Mouse (Mus musculus) gastrocnemius, postnatal 25 days (tissue): ENCODE results near the gene Kctd13. TPM values are rescaled to one million over a fixed set of nuclear protein-coding genes. Genes with fewer than 3 reads are reported as not detected.
A peak's percentile ranks its signal among the peaks of the same experiment; 100 is the strongest.

ENCODE experiments used
- DNase-seq: peaks from one replicate; pipeline ENCODE4 v3.0.0; 2022
- total RNA-seq, 2 experiments: library from RNA; stranded (reverse); gene quantifications; 1 replicate in 1 of 2; 2 replicates in 1 of 2; pipeline ENCODE4 v1.2.3; 2021

Kctd13 gene
- total RNA-seq, 2 experiments from 2014 or later = 1.8 to 2.2 TPM

- no peak for DNase-seq
Observed at GRCm38 (mm10) chr7:126982054-126982453, 53.4 kb downstream of the Kctd13 start.

- DNase-seq = no peak
Observed at GRCm38 (mm10) chr7:126983113-126983512, 54.4 kb downstream of the Kctd13 start.

GRCm38 (mm10) chr7:126984667-126985444, 56.2 kb downstream of the Kctd13 start:
- DNase-seq = no peak

GRCm38 (mm10) chr7:126986319-126986718, 57.6 kb downstream of the Kctd13 start:
- peak; percentile 53 for DNase-seq

- DNase-seq = no peak
Observed at GRCm38 (mm10) chr7:126988816-126989215, 60.1 kb downstream of the Kctd13 start.

Other genes with a start within 250 kb of the Kctd13 start
- gene Bola2, start 233.5 kb upstream of the Kctd13 start, total RNA-seq = 10 to 100 TPM; 33.1 to 37.0 TPM
- 1 to 10 TPM; 2.7 to 3.3 TPM for gene Slx1b, start 233.1 kb upstream of the Kctd13 start, total RNA-seq
- gene Coro1a, start 221.1 kb upstream of the Kctd13 start, total RNA-seq = 1 to 10 TPM; 2.1 to 3.3 TPM
- gene Mapk3, start 169.3 kb upstream of the Kctd13 start, total RNA-seq = 10 to 100 TPM; 21.4 to 23.8 TPM
- gene Gdpd3, start 162.5 kb upstream of the Kctd13 start, total RNA-seq = 1 to 10 TPM in 1 of 2 experiments, under 1 TPM in 1; 0.49 to 1.6 TPM
- gene Ypel3, start 151.9 kb upstream of the Kctd13 start, total RNA-seq = 10 to 100 TPM; 63.8 to 69.0 TPM
- under 1 TPM; 0.20 to 0.62 TPM for gene Tbx6, start 147.4 kb upstream of the Kctd13 start, total RNA-seq
- 10 to 100 TPM; 21.7 to 26.8 TPM for gene Ppp4c, start 136.4 kb upstream of the Kctd13 start, total RNA-seq
- 10 to 100 TPM; 50.5 to 55.3 TPM for gene Fam57b, start 131.2 kb upstream of the Kctd13 start, total RNA-seq
- gene 4930451I11Rik, start 97.2 kb upstream of the Kctd13 start, total RNA-seq = not detected
- not detected for gene Doc2a, start 81.5 kb upstream of the Kctd13 start, total RNA-seq
- 1 to 10 TPM; 4.2 to 5.0 TPM for gene Hirip3, start 66.9 kb upstream of the Kctd13 start, total RNA-seq
- gene Ino80e, start 66.5 kb upstream of the Kctd13 start, total RNA-seq = 10 to 100 TPM; 11.2 to 11.8 TPM
- 10 to 100 TPM; 20.3 to 26.4 TPM for gene Taok2, start 44.2 kb upstream of the Kctd13 start, total RNA-seq
- gene Tmem219, start 6.0 kb upstream of the Kctd13 start, total RNA-seq = 1 to 10 TPM; 8.2 to 9.1 TPM
- gene Asphd1, start 20.7 kb downstream of the Kctd13 start, total RNA-seq = not detected
- 1 to 10 TPM; 1.6 to 1.7 TPM for gene Sez6l2, start 21.7 kb downstream of the Kctd13 start, total RNA-seq
- gene Cdipt, start 47.0 kb downstream of the Kctd13 start, total RNA-seq = 10 to 100 TPM; 30.5 to 31.2 TPM
- gene Cdiptos, start 47.2 kb downstream of the Kctd13 start, total RNA-seq = not detected
- 10 to 100 TPM; 20.4 to 23.3 TPM for gene Mvp, start 85.7 kb downstream of the Kctd13 start, total RNA-seq
- gene Pagr1b, start 87.6 kb downstream of the Kctd13 start, total RNA-seq = not detected
- 1 to 10 TPM; 2.4 to 8.7 TPM for gene Pagr1a, start 88.5 kb downstream of the Kctd13 start, total RNA-seq
- 10 to 100 TPM; 15.9 to 17.5 TPM for gene Gm42742, start 92.2 kb downstream of the Kctd13 start, total RNA-seq
- gene Prrt2, start 92.3 kb downstream of the Kctd13 start, total RNA-seq = under 1 TPM; 0.77 to 0.86 TPM
- gene Maz, start 98.2 kb downstream of the Kctd13 start, total RNA-seq = 10 to 100 TPM; 64.0 to 66.1 TPM
- 1 to 10 TPM; 1.8 to 2.3 TPM for gene Kif22, start 113.6 kb downstream of the Kctd13 start, total RNA-seq
- gene Zg16, start 158.4 kb downstream of the Kctd13 start, total RNA-seq = not detected
- under 1 TPM; 0.59 to 0.91 TPM for gene AI467606, start 162.5 kb downstream of the Kctd13 start, total RNA-seq
- under 1 TPM; 0.43 to 0.51 TPM for gene Qprt, start 193.3 kb downstream of the Kctd13 start, total RNA-seq
- under 1 TPM; 0.13 to 0.16 TPM for gene Spn, start 208.9 kb downstream of the Kctd13 start, total RNA-seq